Mouse (Mus musculus) lung, embryonic 15.5 days (tissue): ENCODE results near the gene Vopp1. TPM values are rescaled to one million over a fixed set of nuclear protein-coding genes. Genes with fewer than 3 reads are reported as not detected.
A peak's percentile ranks its signal among the peaks of the same experiment; 100 is the strongest.

Experiments used
- ATAC-seq: fragments of 200-750 bp; cut with Nextera tagmentation; 2 replicates; pipeline ENCODE4 v1.8.0; 2017; ENCODE audit warnings: moderate number of reproducible peaks, borderline replicate concordance; ENCODE audit not compliant: low FRiP score, low TSS enrichment; ENCODE audit errors: extremely low read depth
- H3K27ac ChIP-seq: fragments of 300-500 bp; sonication (generic); 2 replicates; pipeline ENCODE4 v1.5.1; 2015; ENCODE audit warnings: moderate library complexity, mild to moderate bottlenecking, inconsistent platforms
- H3K27me3 ChIP-seq: fragments of 300-500 bp; sonication (generic); 2 replicates; pipeline ENCODE4 v1.6.1; 2015; ENCODE audit warnings: inconsistent platforms
- H3K36me3 ChIP-seq: fragments of 300-500 bp; sonication (generic); 2 replicates; pipeline ENCODE4 v1.6.1; 2015; ENCODE audit warnings: inconsistent platforms
- H3K4me1 ChIP-seq: fragments of 300-500 bp; sonication (generic); 2 replicates; pipeline ENCODE4 v1.6.1; 2015; ENCODE audit warnings: inconsistent platforms
- H3K4me2 ChIP-seq: fragments of 300-500 bp; sonication (generic); 2 replicates; pipeline ENCODE4 v1.6.1; 2015; ENCODE audit warnings: inconsistent platforms, mild to moderate bottlenecking, moderate library complexity
- H3K4me3 ChIP-seq: fragments of 300-500 bp; sonication (generic); 2 replicates; pipeline ENCODE4 v1.5.1; 2015; ENCODE audit warnings: mild to moderate bottlenecking, inconsistent platforms
- H3K9ac ChIP-seq: fragments of 300-500 bp; sonication (generic); 2 replicates; pipeline ENCODE4 v1.6.1; 2015; ENCODE audit warnings: inconsistent platforms
- H3K9me3 ChIP-seq: fragments of 300-500 bp; sonication (generic); 2 replicates; pipeline ENCODE4 v1.6.1; 2016; ENCODE audit warnings: inconsistent platforms
- WGBS: fragments of 180-500 bp; shearing (Covaris S2); methylation state at CpG from one replicate; pipeline ENCODE4 v1.1.7; 2015; 5-methylcytosine and 5-hydroxymethylcytosine counted together
- polyA plus RNA-seq: library from polyadenylated mRNA; unstranded; fragments of >200 nt; fragmentation: Nextera tagmentation; extraction: Ambion mirVana; gene quantifications from 2 replicates; pipeline ENCODE4 v1.2.1, GENCODE M21; 2015

Gene Vopp1
- polyA plus RNA-seq, 1 experiment from 2014 or later: 35.9 TPM

- H3K27me3 ChIP-seq: no peaks in the 10 kb centered on the region
- H3K4me2 ChIP-seq: peak within 1 kb of the TSS; percentile 91
- H3K4me3 ChIP-seq: peak within 1 kb of the TSS; percentile 91
- ATAC-seq: peak; percentile 99
- H3K4me1 ChIP-seq: peaks cover 7% of the 10 kb centered on the region
- H3K36me3 ChIP-seq: peaks cover 16% of the 10 kb centered on the region
- peak within 1 kb of the TSS; percentile 97 for H3K27ac ChIP-seq
- H3K9ac ChIP-seq: peak within 1 kb of the TSS; percentile 73
- under 1% methylated on average over 52 of the region's 52 CpGs for WGBS
- no peaks in the 10 kb centered on the region for H3K9me3 ChIP-seq
Observed at GRCm38 (mm10) chr6:57691467-57692261, 133.3 kb downstream of the Vopp1 start, which contains the start of gene Pyurf. Pyurf (minus strand) TSS chr6:57692078.

DNA sequence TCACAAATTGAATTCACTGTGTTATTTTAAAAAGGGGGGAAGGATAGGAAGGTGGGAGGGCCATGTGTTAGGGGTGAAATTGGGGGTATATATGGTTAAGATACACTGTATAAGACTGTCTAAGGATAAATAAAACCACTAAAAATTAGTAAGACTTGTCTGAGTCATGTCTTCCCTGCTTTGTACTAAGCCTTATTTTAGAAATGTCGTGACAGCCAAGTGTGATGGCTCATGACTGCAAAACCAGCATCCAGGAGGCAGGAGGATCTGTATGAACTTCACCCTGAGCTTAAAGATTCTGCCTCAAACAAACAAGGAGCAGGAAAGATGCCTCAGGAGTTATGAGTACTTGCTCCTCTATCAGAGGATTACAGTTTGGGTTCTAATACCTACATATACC lies 140.8 kb downstream of the Vopp1 start:
- Histone ChIP-seq H3K9me3 (no peaks in the 10 kb centered on the region), H3K36me3 (peaks cover 15% of the 10 kb centered on the region), H3K4me1 (no peaks in the 10 kb centered on the region), H3K4me2 (no peak overlapping the region), H3K27me3 (no peaks in the 10 kb centered on the region), H3K27ac (no peak overlapping the region), H3K9ac (no peak overlapping the region), H3K4me3 (no peak overlapping the region)
- ATAC-seq: no peak
- WGBS: 90% methylated on average over 1 of the region's 1 CpGs

Other genes starting within 250 kb of the Vopp1 start
- 2.9 and 3.7 TPM in 2 replicates for gene Herc6, start 244.2 kb downstream of the Vopp1 start, polyA plus RNA-seq
- 16.5 and 16.9 TPM in 2 replicates for gene Pyurf, start 133.1 kb downstream of the Vopp1 start, polyA plus RNA-seq
- 28.1 and 29.0 TPM in 2 replicates for gene Lancl2, start 122.6 kb downstream of the Vopp1 start, polyA plus RNA-seq
- gene Vmn1r21, start 25.2 kb upstream of the Vopp1 start, polyA plus RNA-seq: not detected in 2 replicates
- not detected in 2 replicates for gene Vmn1r22, start 82.9 kb upstream of the Vopp1 start, polyA plus RNA-seq
- gene Vmn1r23, start 101.7 kb upstream of the Vopp1 start, polyA plus RNA-seq: not detected in 2 replicates
- not detected in 2 replicates for gene Vmn1r24, start 136.3 kb upstream of the Vopp1 start, polyA plus RNA-seq
- gene Vmn1r25, start 155.7 kb upstream of the Vopp1 start, polyA plus RNA-seq: not detected in 2 replicates
- not detected in 2 replicates for gene Vmn1r26, start 190.0 kb upstream of the Vopp1 start, polyA plus RNA-seq